ENCODE assay signal across 8 mouse cellular contexts in the genomic region with DNA sequence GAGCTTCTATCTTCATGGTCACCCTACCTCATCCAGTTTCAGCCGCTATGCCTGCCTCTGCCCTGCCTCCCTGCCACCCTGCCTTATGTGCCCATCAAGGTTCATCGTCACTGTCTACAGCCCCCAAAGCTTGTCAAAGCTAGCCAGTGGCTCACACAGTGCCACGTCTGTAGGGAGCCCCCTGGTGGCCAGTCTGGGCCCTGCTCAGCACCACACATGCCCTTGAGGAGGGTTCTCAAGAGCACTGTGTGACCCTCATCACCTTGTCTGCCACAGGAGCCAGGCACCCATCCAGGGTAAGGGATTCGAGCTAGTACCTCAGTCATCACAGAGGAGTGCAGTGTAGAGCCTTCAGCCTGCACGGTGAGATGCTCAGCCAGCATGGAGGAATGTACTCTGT.
DNase-seq lines count a peak whose midpoint lies in the region; ATAC-seq and TF ChIP-seq lines count a peak whose summit lies in the region.

No protein-coding gene starts in this region.

- no peaks in the 10 kb centered on the region for H3K27me3 ChIP-seq in ES-Bruce4 (ENCODE audit: control insufficient read depth, insufficient read depth, low read length, poor library complexity, severe bottlenecking)

- H3K9me3 ChIP-seq in ES-Bruce4 (replicated peaks; ENCODE audit: control insufficient read depth, insufficient read depth, low read length, poor library complexity, severe bottlenecking): no peaks in the 10 kb centered on the region

- TF ChIP-seq EP300 in ES-Bruce4 (IDR thresholded peaks at IDR 0.05; ENCODE audit: insufficient read depth, low read depth, low read length): no peak

- intact Hi-C loops in heart, postnatal 10 days (cut with DNase I): loop anchor here (1.0 to 5.0 kb wide), 2 partner anchors 44 to 149 kb away; no protein-coding TSS in a partner anchor

- no peak for TF ChIP-seq POLR2A in ES-Bruce4 (IDR thresholded peaks at IDR 0.05; ENCODE audit: insufficient read depth, low read length)
- TF ChIP-seq POLR2A in cortical plate, adult 2 months (IDR thresholded peaks at IDR 0.05; ENCODE audit: extremely low read depth, insufficient read depth, low read length): no peak

- DNase-seq in adipocyte (ENCODE audit: low spot score): peak; percentile 33
- peak; percentile 46 to 66 for DNase-seq in heart, postnatal 10 days
- DNase-seq in layer of hippocampus, adult 2 months (ENCODE audit: low spot score in 2 of 2): peak; percentile 37 to 76
- DNase-seq in lung, postnatal 25 days (ENCODE audit: low spot score): peak; percentile 42
- peak; percentile 63 to 67 for DNase-seq in right cerebral cortex, adult 2 months (ENCODE audit: low spot score in 2 of 2)

- H3K9ac ChIP-seq in ES-Bruce4 (ENCODE audit: low read depth, poor library complexity, severe bottlenecking): no peak overlapping the region

- no peaks in the 10 kb centered on the region for H3K4me1 ChIP-seq in ES-Bruce4 (ENCODE audit: control insufficient read depth, insufficient read depth, low read length)
- no peaks in the 10 kb centered on the region for H3K4me1 ChIP-seq in cortical plate, adult 2 months (ENCODE audit: control insufficient read depth, insufficient read depth, low read length)

- H3K36me3 ChIP-seq in ES-Bruce4 (ENCODE audit: control insufficient read depth, insufficient read depth, low read length, poor library complexity, severe bottlenecking): no peaks in the 10 kb centered on the region

- no peak for ATAC-seq in inflammation-experienced regulatory T-cells, adult 6 months

- no peak overlapping the region for H3K27ac ChIP-seq in ES-Bruce4 (ENCODE audit: insufficient read depth, low read length)
- no peak overlapping the region for H3K27ac ChIP-seq in cortical plate, adult 2 months (ENCODE audit: insufficient read depth, low read length)
- H3K27ac ChIP-seq in layer of hippocampus, adult 2 months: no peak overlapping the region

- H3K4me3 ChIP-seq in ES-Bruce4 (ENCODE audit: low read depth, low read length): no peak overlapping the region
- H3K4me3 ChIP-seq in cortical plate, adult 2 months (ENCODE audit: insufficient read depth, low read length): no peak overlapping the region
- no peak overlapping the region for H3K4me3 ChIP-seq in layer of hippocampus, adult 2 months

- peak; percentile 97 for TF ChIP-seq CTCF in ES-Bruce4 (IDR thresholded peaks at IDR 0.05; ENCODE audit: low read depth, low read length)
- peak; percentile 64 for TF ChIP-seq CTCF in cortical plate, adult 2 months (IDR thresholded peaks at IDR 0.05; ENCODE audit: extremely low read depth, insufficient read depth, low read length)
- peak; percentile 94 for TF ChIP-seq CTCF in layer of hippocampus, adult 2 months (conservative IDR thresholded peaks at IDR 0.05)
